Mouse (Mus musculus) myocyte (in vitro differentiated cells): ENCODE data around the gene Actr6.

Experiments
- CEBPB ChIP-seq: IDR thresholded peaks from 2 replicates; pipeline ENCODE4 v1.6.1; 2011; ENCODE audit warnings: mild to moderate bottlenecking, moderate library complexity; ENCODE audit not compliant: poor library complexity, insufficient read depth, severe bottlenecking
- E2F4 ChIP-seq: IDR thresholded peaks from one replicate; pipeline ENCODE4 v1.6.1; 2011; ENCODE audit warnings: mild to moderate bottlenecking, control low read depth, moderate library complexity; ENCODE audit not compliant: insufficient read depth
- MAX ChIP-seq: IDR thresholded peaks from one replicate; pipeline ENCODE4 v1.6.1; 2011; ENCODE audit warnings: low read depth, mild to moderate bottlenecking, control low read depth
- MYOD1 ChIP-seq, 3 experiments: IDR thresholded peaks; one replicate each; pipeline ENCODE4 v1.6.1; 2011; ENCODE audit warnings: control low read depth in 2 of 3, low read depth in 2 of 3, mild to moderate bottlenecking in 2 of 3, moderate library complexity in 1 of 3; ENCODE audit not compliant: insufficient read length in 2 of 3, control insufficient read depth in 1 of 3
- MYOG ChIP-seq, 3 experiments: IDR thresholded peaks; one replicate each; pipeline ENCODE4 v1.6.1; 2011; ENCODE audit warnings: control low read depth in 2 of 3, low read depth in 2 of 3, mild to moderate bottlenecking in 2 of 3; ENCODE audit not compliant: insufficient read length in 2 of 3, control insufficient read depth in 1 of 3, insufficient read depth in 1 of 3
- POLR2A ChIP-seq: IDR thresholded peaks from one replicate; pipeline ENCODE4 v1.6.1; 2011; ENCODE audit warnings: low read depth, mild to moderate bottlenecking, control low read depth, moderate library complexity; ENCODE audit not compliant: insufficient read length
- POLR2AphosphoS2 ChIP-seq: IDR thresholded peaks from one replicate; pipeline ENCODE4 v1.6.1; 2011; ENCODE audit warnings: low read depth, control low read depth; ENCODE audit not compliant: insufficient read length
- REST ChIP-seq: IDR thresholded peaks from one replicate; pipeline ENCODE4 v1.6.1; 2011; ENCODE audit warnings: mild to moderate bottlenecking, control low read depth, moderate library complexity; ENCODE audit not compliant: insufficient read depth, insufficient read length
- SRF ChIP-seq: IDR thresholded peaks from one replicate; pipeline ENCODE4 v1.6.1; 2011; ENCODE audit warnings: low read depth; ENCODE audit not compliant: control insufficient read depth, insufficient read length
- TCF12 ChIP-seq: IDR thresholded peaks from one replicate; pipeline ENCODE4 v1.6.1; 2011; ENCODE audit warnings: mild to moderate bottlenecking, control low read depth; ENCODE audit not compliant: poor library complexity, insufficient read depth, severe bottlenecking
- TCF3 ChIP-seq: IDR thresholded peaks from one replicate; pipeline ENCODE4 v1.6.1; 2011; ENCODE audit warnings: low read depth, control low read depth; ENCODE audit not compliant: insufficient read length
- USF1 ChIP-seq: IDR thresholded peaks from one replicate; pipeline ENCODE4 v1.6.1; 2011; ENCODE audit warnings: low read depth, mild to moderate bottlenecking, control low read depth, moderate library complexity

DNA sequence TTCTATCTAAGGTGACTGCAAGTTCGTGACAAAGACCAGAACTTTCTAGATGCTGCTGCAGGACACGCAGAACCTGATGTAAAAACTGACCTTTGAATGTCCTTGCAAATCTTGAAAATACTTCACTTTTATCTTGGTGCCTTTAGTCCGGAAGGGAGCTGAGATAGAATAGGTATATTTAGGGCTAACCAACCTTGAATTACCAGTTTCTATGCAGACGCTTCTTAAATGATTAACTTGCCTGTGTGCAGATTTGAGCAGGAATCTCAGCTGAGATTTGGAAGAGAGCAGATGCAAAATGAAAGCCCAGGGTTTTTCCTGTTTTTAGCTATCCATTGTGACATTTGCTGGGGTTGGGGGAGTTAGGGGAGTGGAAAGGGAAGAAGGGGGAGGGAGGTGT is 37.0 kb upstream of the Actr6 start:
- TF ChIP-seq MYOG (IDR thresholded peaks at IDR 0.05; ENCODE audit: control insufficient read depth in 1 of 3, insufficient read depth in 1 of 3, insufficient read length in 2 of 3, low read depth in 2 of 3) (no peak), E2F4 (no peak), POLR2A (no peak), MYOD1 (IDR thresholded peaks at IDR 0.05; ENCODE audit: control insufficient read depth in 1 of 3, insufficient read length in 2 of 3, low read depth in 2 of 3) (no peak), USF1 (no peak), SRF (no peak), TCF12 (no peak), MAX (no peak), CEBPB (no peak), POLR2AphosphoS2 (no peak), REST (no peak), TCF3 (no peak)
